Mouse (Mus musculus): ENCODE measurements at regions not wholly inside any gene's neighbourhood (a gene's known extent, or its start where the extent isn't known, plus 50 kb on each side); places are given as distances from the start of the nearest gene placed in this dataset.

- in situ Hi-C loops (cut with MboI, MseI) = no loop called here
Measured at GRCm38 (mm10) chr13:102255401-102256371, 437.7 kb upstream of the Cd180 start.

- in situ Hi-C loops (cut with MboI, MseI) = no loop called here
Measured at GRCm38 (mm10) chr13:102258207-102258606, 435.2 kb upstream of the Cd180 start.

GRCm38 (mm10) chr13:102273818-102274217 is 419.5 kb upstream of the Cd180 start:
- in situ Hi-C loops (cut with MboI, MseI) = no loop called here

- in situ Hi-C loops (cut with MboI, MseI) = no loop called here
Measured at GRCm38 (mm10) chr13:102275296-102275695, 418.1 kb upstream of the Cd180 start.

GRCm38 (mm10) chr13:102276885-102277284 is 416.5 kb upstream of the Cd180 start:
- in situ Hi-C loops (cut with MboI, MseI) = no loop called here

- in situ Hi-C loops (cut with MboI, MseI) = no loop called here
Measured at GRCm38 (mm10) chr13:102280198-102280597, 413.2 kb upstream of the Cd180 start.

GRCm38 (mm10) chr13:102294451-102294850 is 398.9 kb upstream of the Cd180 start:
- in situ Hi-C loops (cut with MboI, MseI) = no loop called here

GRCm38 (mm10) chr13:102295079-102295478 is 398.3 kb upstream of the Cd180 start:
- in situ Hi-C loops (cut with MboI, MseI) = no loop called here

GRCm38 (mm10) chr13:102307983-102308382 is 385.4 kb upstream of the Cd180 start:
- in situ Hi-C loops (cut with MboI, MseI) = no loop called here

GRCm38 (mm10) chr13:102312096-102312495 is 381.3 kb upstream of the Cd180 start:
- in situ Hi-C loops (cut with MboI, MseI) = no loop called here

- in situ Hi-C loops (cut with MboI, MseI) = no loop called here
Measured at GRCm38 (mm10) chr13:102315921-102316692, 377.3 kb upstream of the Cd180 start.

- in situ Hi-C loops (cut with MboI, MseI) = no loop called here
Measured at GRCm38 (mm10) chr13:102318891-102319404, 374.4 kb upstream of the Cd180 start.

GRCm38 (mm10) chr13:102319453-102319852 is 373.9 kb upstream of the Cd180 start:
- in situ Hi-C loops (cut with MboI, MseI) = no loop called here

GRCm38 (mm10) chr13:102323876-102324275 is 369.5 kb upstream of the Cd180 start:
- in situ Hi-C loops (cut with MboI, MseI) = no loop called here

- in situ Hi-C loops (cut with MboI, MseI) = no loop called here
Measured at GRCm38 (mm10) chr13:102326003-102326402, 367.4 kb upstream of the Cd180 start.

- in situ Hi-C loops (cut with MboI, MseI) = no loop called here
Measured at GRCm38 (mm10) chr13:102326544-102326943, 366.8 kb upstream of the Cd180 start.

- in situ Hi-C loops (cut with MboI, MseI) = no loop called here
Measured at GRCm38 (mm10) chr13:102333667-102334066, 359.7 kb upstream of the Cd180 start.

- in situ Hi-C loops (cut with MboI, MseI) = no loop called here
Measured at GRCm38 (mm10) chr13:102334131-102334534, 359.2 kb upstream of the Cd180 start.

- in situ Hi-C loops (cut with MboI, MseI) = no loop called here
Measured at GRCm38 (mm10) chr13:102343236-102343635, 350.1 kb upstream of the Cd180 start.

- in situ Hi-C loops (cut with MboI, MseI) = no loop called here
Measured at GRCm38 (mm10) chr13:102344606-102345269, 348.6 kb upstream of the Cd180 start.

- in situ Hi-C loops (cut with MboI, MseI) = no loop called here
Measured at GRCm38 (mm10) chr13:102349493-102349892, 343.9 kb upstream of the Cd180 start.
